Mouse (Mus musculus) CH12.LX (cell line): Measurements from ENCODE around the gene Pou3f1. TPM values are rescaled to one million over a fixed set of nuclear protein-coding genes. Genes with fewer than 3 reads are reported as not detected.

Experiments used
- DNase-seq: peaks from one replicate; pipeline ENCODE4 v3.0.0-alpha.2; 2013; ENCODE audit errors: extremely low read depth
- H3K27ac ChIP-seq: 2 replicates; pipeline ENCODE4 v1.5.1; 2012; ENCODE audit warnings: low read depth, mild to moderate bottlenecking, control low read depth, moderate library complexity; ENCODE audit not compliant: insufficient read depth
- H3K27me3 ChIP-seq: replicated peaks from 2 replicates; pipeline ENCODE3; 2012; ENCODE audit warnings: inconsistent platforms
- H3K36me3 ChIP-seq, 2 experiments: replicated peaks in 1 of 2; 2 replicates each; pipeline versions ENCODE3 to v1.6.1; 2012; ENCODE audit warnings: inconsistent platforms in 1 of 2, low read length in 1 of 2, mild to moderate bottlenecking in 1 of 2, mixed read lengths in 1 of 2, moderate library complexity in 1 of 2; ENCODE audit not compliant: control insufficient read depth in 1 of 2, insufficient read depth in 1 of 2
- H3K4me1 ChIP-seq, 2 experiments: 2 replicates each; pipeline ENCODE4 v1.6.1; 2012; ENCODE audit warnings: inconsistent platforms in 1 of 2, moderate library complexity in 1 of 2; ENCODE audit not compliant: insufficient read depth in 2 of 2, control insufficient read depth in 1 of 2
- H3K4me2 ChIP-seq: 2 replicates; pipeline ENCODE4 v1.6.1; 2012; ENCODE audit warnings: low read depth, mild to moderate bottlenecking, control low read depth; ENCODE audit not compliant: poor library complexity, insufficient read depth, severe bottlenecking
- H3K4me3 ChIP-seq, 3 experiments: fragments of 150-350 bp in 1 of 3; sonication (generic) in 1 of 3; replicated peaks in 1 of 3; 2 replicates each; pipeline versions ENCODE3 to v1.5.1; 2011 to 2012; ENCODE audit warnings: low read depth in 2 of 3, low read length in 2 of 3, mild to moderate bottlenecking in 2 of 3, moderate library complexity in 2 of 3, control low read depth in 1 of 3, improper control_type of control experiment in 1 of 3, inconsistent platforms in 1 of 3, mixed read lengths in 1 of 3; ENCODE audit not compliant: poor library complexity in 1 of 3
- H3K79me2 ChIP-seq: replicated peaks from 2 replicates; pipeline ENCODE4 v1.6.1; 2012; ENCODE audit warnings: mild to moderate bottlenecking, moderate library complexity; ENCODE audit not compliant: control insufficient read depth, poor library complexity, insufficient read depth, severe bottlenecking; ENCODE audit errors: extremely low read depth
- H3K9ac ChIP-seq: 2 replicates; pipeline ENCODE4 v1.6.1; 2012; ENCODE audit warnings: low read depth, mild to moderate bottlenecking, control low read depth, moderate library complexity; ENCODE audit not compliant: insufficient read depth
- H3K9me3 ChIP-seq: replicated peaks from 2 replicates; pipeline ENCODE3; 2012; ENCODE audit warnings: low read length, inconsistent platforms, mixed read lengths
- E2F4 ChIP-seq: IDR thresholded peaks from 2 replicates; pipeline ENCODE4 v1.6.1; 2011; ENCODE audit warnings: low read depth, low read length, improper control_type of control experiment; ENCODE audit not compliant: insufficient replicate concordance
- ETS1 ChIP-seq: conservative IDR thresholded peaks from 2 replicates; pipeline ENCODE4 v1.6.1; 2012; ENCODE audit warnings: low read depth, mild to moderate bottlenecking, inconsistent platforms, low read length, improper control_type of control experiment, moderate library complexity
- JUN ChIP-seq: IDR thresholded peaks from 2 replicates; pipeline ENCODE4 v1.6.1; 2011; ENCODE audit warnings: low read depth, mild to moderate bottlenecking, low read length, improper control_type of control experiment, moderate library complexity; ENCODE audit not compliant: insufficient read depth
- JUND ChIP-seq: conservative IDR thresholded peaks from 2 replicates; pipeline ENCODE4 v1.6.1; 2011; ENCODE audit warnings: low read depth, low read length, improper control_type of control experiment
- KAT2A ChIP-seq: IDR thresholded peaks from 2 replicates; pipeline ENCODE4 v1.6.1; 2012; ENCODE audit warnings: low read length, improper control_type of control experiment, inconsistent platforms; ENCODE audit not compliant: insufficient replicate concordance
- MAFK ChIP-seq: IDR thresholded peaks from 2 replicates; pipeline ENCODE4 v1.6.1; 2011; ENCODE audit warnings: low read length, improper control_type of control experiment; ENCODE audit not compliant: insufficient replicate concordance
- MAZ ChIP-seq: IDR thresholded peaks from 2 replicates; pipeline ENCODE4 v1.6.1; 2012; ENCODE audit warnings: low read depth, mild to moderate bottlenecking, inconsistent platforms, low read length, improper control_type of control experiment, moderate library complexity
- MYC ChIP-seq: IDR thresholded peaks from 2 replicates; pipeline ENCODE4 v1.6.1; 2011; ENCODE audit warnings: low read depth, mild to moderate bottlenecking, improper control_type of control experiment, low read length
- POLR2A ChIP-seq: IDR thresholded peaks from 2 replicates; pipeline ENCODE4 v1.6.1; 2011; ENCODE audit warnings: low read depth, mild to moderate bottlenecking, improper control_type of control experiment, low read length
- RAD21 ChIP-seq: IDR thresholded peaks from 2 replicates; pipeline ENCODE4 v1.6.1; 2011; ENCODE audit warnings: low read depth, mild to moderate bottlenecking, low read length, improper control_type of control experiment, moderate library complexity
- RCOR1 ChIP-seq: conservative IDR thresholded peaks from 2 replicates; pipeline ENCODE4 v1.6.1; 2012; ENCODE audit warnings: low read depth, mild to moderate bottlenecking, inconsistent platforms, low read length, improper control_type of control experiment
- TBP ChIP-seq: conservative IDR thresholded peaks from 2 replicates; pipeline ENCODE4 v1.6.1; 2011; ENCODE audit warnings: low read depth, low read length, improper control_type of control experiment
- TCF12 ChIP-seq: IDR thresholded peaks from 2 replicates; pipeline ENCODE4 v1.6.1; 2014; ENCODE audit warnings: low read depth, mild to moderate bottlenecking, inconsistent platforms, low read length, improper control_type of control experiment
- USF2 ChIP-seq: conservative IDR thresholded peaks from 2 replicates; pipeline ENCODE4 v1.6.1; 2011; ENCODE audit warnings: low read depth, low read length, improper control_type of control experiment
- ZC3H11A ChIP-seq: IDR thresholded peaks from 2 replicates; pipeline ENCODE4 v1.6.1; 2012; ENCODE audit warnings: low read depth, mild to moderate bottlenecking, inconsistent platforms, low read length, improper control_type of control experiment
- ZMIZ1 ChIP-seq: IDR thresholded peaks from 2 replicates; pipeline ENCODE4 v1.6.1; 2012; ENCODE audit warnings: low read depth, mild to moderate bottlenecking, inconsistent platforms, low read length, improper control_type of control experiment
- dilution Hi-C: fragments of 300-500 bp; cut with MboI; formaldehyde crosslinking; loops from 2 replicates; pipeline ENCODE4 v1.14.3; 2020; ENCODE audit warnings: low sequenced_read_pairs; ENCODE audit not compliant: extremely low pct_unique_long_range_greater_than_20kb, extremely low pct_ligation_motif_present
- in situ Hi-C: fragments of 300-500 bp; cut with MboI; formaldehyde crosslinking; loops from 3 replicates; pipeline ENCODE4 v1.14.3; 2019; ENCODE audit warnings: low sequenced_read_pairs, low pct_ligation_motif_present, low pct_unique_long_range_greater_than_20kb, mixed read lengths
- polyA plus RNA-seq: library from polyadenylated mRNA; unstranded; fragments of >175 nt; gene quantifications from 2 replicates; pipeline ENCODE4 v1.2.1, GENCODE M21; 2012; ENCODE audit warnings: low read depth; ENCODE audit not compliant: insufficient read length
- total RNA-seq, 2 experiments: library from RNA; depleted of rRNA; stranded (reverse); fragments of 300-350 nt in 1 of 2; fragments of >200 nt in 1 of 2; gene quantifications; 2 replicates each; pipeline ENCODE4 v1.2.3; 2012 to 2014

The Pou3f1 gene
- total and polyA plus RNA-seq, 3 experiments, result not detected

DNA sequence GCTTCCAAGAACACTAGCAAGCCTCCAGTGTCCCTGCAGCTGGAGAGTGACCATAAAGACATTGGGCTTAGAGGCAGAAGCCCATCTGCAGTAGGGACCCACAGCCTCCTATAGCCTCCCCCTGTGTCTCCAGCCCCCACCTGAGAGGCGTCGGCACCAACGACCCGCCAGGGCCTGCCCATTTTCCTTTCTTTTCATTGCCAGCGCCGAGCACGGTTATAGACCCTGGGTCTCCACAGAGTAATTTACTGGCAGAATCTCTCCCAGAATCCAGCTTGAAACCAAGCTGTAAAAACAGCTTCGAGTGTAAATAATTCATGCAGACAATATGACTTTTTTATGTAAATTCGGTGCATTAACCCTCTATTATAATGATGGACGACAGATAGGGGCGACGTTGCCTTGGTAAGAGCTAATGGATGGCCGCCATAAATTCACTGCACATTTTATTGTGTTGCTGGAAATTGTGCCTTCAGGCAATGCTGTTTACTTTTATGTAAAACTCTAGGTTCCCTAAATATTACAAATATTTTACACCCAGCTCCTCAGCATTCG, 41.1 kb upstream of the Pou3f1 start:
- Histone ChIP-seq H3K27ac (no peak overlapping the region), H3K27me3 (peaks cover 90% of the 10 kb centered on the region), H3K9ac (no peak overlapping the region), H3K4me2 (no peak overlapping the region), H3K36me3 (no peaks in the 10 kb centered on the region), H3K9me3 (no peaks in the 10 kb centered on the region), H3K4me3 (no peak overlapping the region), H3K79me2 (no peaks in the 10 kb centered on the region), H3K4me1 (no peaks in the 10 kb centered on the region)
- no peak for DNase-seq
- TF ChIP-seq RAD21 (no peak), MYC (no peak), TCF12 (no peak), ZC3H11A (no peak), POLR2A (no peak), JUN (no peak), ZMIZ1 (no peak), ETS1 (no peak), KAT2A (no peak)
- in situ Hi-C loops, result no loop called here
- dilution Hi-C loops, result no loop called here

- H3K27ac ChIP-seq, result no peak overlapping the region
- no peaks in the 10 kb centered on the region for H3K9me3 ChIP-seq
- no peak overlapping the region for H3K4me3 ChIP-seq
- in situ Hi-C loops (no loop called here), dilution Hi-C loops (no loop called here)
- no peak overlapping the region for H3K4me2 ChIP-seq
- TF ChIP-seq TBP (no peak), RCOR1 (no peak), MAFK (no peak), USF2 (no peak), MYC (no peak), JUND (no peak), E2F4 (no peak), ZMIZ1 (no peak), MAZ (no peak)
- no peaks in the 10 kb centered on the region for H3K79me2 ChIP-seq
- no peaks in the 10 kb centered on the region for H3K4me1 ChIP-seq
- H3K9ac ChIP-seq, result no peak overlapping the region
- DNase-seq, result no peak
- no peaks in the 10 kb centered on the region for H3K36me3 ChIP-seq
- peaks cover 90% of the 10 kb centered on the region for H3K27me3 ChIP-seq
Measured at GRCm38 (mm10) chr4:124615986-124616385, 40.6 kb upstream of the Pou3f1 start.
